Mouse (Mus musculus): ENCODE measurements at regions not wholly inside any gene's neighbourhood (a gene's known extent, or its start where the extent isn't known, plus 50 kb on each side); places are given as distances from the start of the nearest gene placed in this dataset.

GRCm38 (mm10) chr8:100788132-100788531 is 1371.9 kb upstream of the Cdh8 start:
- TF ChIP-seq MAX (IDR thresholded peaks at IDR 0.05; ENCODE audit: low read length) = no peak
- no peak for TF ChIP-seq ZC3H11A (IDR thresholded peaks at IDR 0.05; ENCODE audit: low read depth, low read length)
- TF ChIP-seq MEF2A (IDR thresholded peaks at IDR 0.05; ENCODE audit: extremely low read depth, insufficient replicate concordance, low read depth, low read length, poor library complexity, severe bottlenecking) = no peak
- TF ChIP-seq CTCF (IDR thresholded peaks at IDR 0.05 in 2 of 3, conservative IDR thresholded peaks at IDR 0.05 in 1 of 3; ENCODE audit: control insufficient read depth in 1 of 3, insufficient read depth in 1 of 3, low read depth in 2 of 3, low read length in 3 of 3, poor library complexity in 1 of 3, severe bottlenecking in 1 of 3) = no peak
- no peak for TF ChIP-seq POLR2A (IDR thresholded peaks at IDR 0.05; ENCODE audit: control insufficient read depth in 1 of 2, insufficient read depth in 1 of 2, low read depth in 1 of 2, low read length in 2 of 2, poor library complexity in 1 of 2)
- TF ChIP-seq USF1 (IDR thresholded peaks at IDR 0.05; ENCODE audit: low read depth, low read length) = no peak
- no peak for TF ChIP-seq POLR2AphosphoS2 (IDR thresholded peaks at IDR 0.05; ENCODE audit: low read length)
- no peak for TF ChIP-seq EP300 (IDR thresholded peaks at IDR 0.05; ENCODE audit: low read depth in 1 of 2, low read length in 2 of 2)
- no peak for TF ChIP-seq TCF12 (IDR thresholded peaks at IDR 0.05; ENCODE audit: low read depth, low read length)
- no peak for TF ChIP-seq KAT2A (conservative IDR thresholded peaks at IDR 0.05; ENCODE audit: low read depth, low read length)

Measured in MEL (cell line).